Mouse (Mus musculus) CH12.LX (cell line): Measurements from ENCODE around the gene Hipk2. TPM values are rescaled to one million over a fixed set of nuclear protein-coding genes. Genes with fewer than 3 reads are reported as not detected.

Experiments used
- DNase-seq: peaks from one replicate; pipeline ENCODE4 v3.0.0-alpha.2; 2013; ENCODE audit errors: extremely low read depth
- H3K27ac ChIP-seq: 2 replicates; pipeline ENCODE4 v1.5.1; 2012; ENCODE audit warnings: low read depth, mild to moderate bottlenecking, control low read depth, moderate library complexity; ENCODE audit not compliant: insufficient read depth
- H3K27me3 ChIP-seq: replicated peaks from 2 replicates; pipeline ENCODE3; 2012; ENCODE audit warnings: inconsistent platforms
- H3K36me3 ChIP-seq, 2 experiments: replicated peaks in 1 of 2; 2 replicates each; pipeline versions ENCODE3 to v1.6.1; 2012; ENCODE audit warnings: inconsistent platforms in 1 of 2, low read length in 1 of 2, mild to moderate bottlenecking in 1 of 2, mixed read lengths in 1 of 2, moderate library complexity in 1 of 2; ENCODE audit not compliant: control insufficient read depth in 1 of 2, insufficient read depth in 1 of 2
- H3K4me1 ChIP-seq, 2 experiments: 2 replicates each; pipeline ENCODE4 v1.6.1; 2012; ENCODE audit warnings: inconsistent platforms in 1 of 2, moderate library complexity in 1 of 2; ENCODE audit not compliant: insufficient read depth in 2 of 2, control insufficient read depth in 1 of 2
- H3K4me2 ChIP-seq: 2 replicates; pipeline ENCODE4 v1.6.1; 2012; ENCODE audit warnings: low read depth, mild to moderate bottlenecking, control low read depth; ENCODE audit not compliant: poor library complexity, insufficient read depth, severe bottlenecking
- H3K4me3 ChIP-seq, 3 experiments: fragments of 150-350 bp in 1 of 3; sonication (generic) in 1 of 3; replicated peaks in 1 of 3; 2 replicates each; pipeline versions ENCODE3 to v1.5.1; 2011 to 2012; ENCODE audit warnings: low read depth in 2 of 3, low read length in 2 of 3, mild to moderate bottlenecking in 2 of 3, moderate library complexity in 2 of 3, control low read depth in 1 of 3, improper control_type of control experiment in 1 of 3, inconsistent platforms in 1 of 3, mixed read lengths in 1 of 3; ENCODE audit not compliant: poor library complexity in 1 of 3
- H3K79me2 ChIP-seq: replicated peaks from 2 replicates; pipeline ENCODE4 v1.6.1; 2012; ENCODE audit warnings: mild to moderate bottlenecking, moderate library complexity; ENCODE audit not compliant: control insufficient read depth, poor library complexity, insufficient read depth, severe bottlenecking; ENCODE audit errors: extremely low read depth
- H3K9ac ChIP-seq: 2 replicates; pipeline ENCODE4 v1.6.1; 2012; ENCODE audit warnings: low read depth, mild to moderate bottlenecking, control low read depth, moderate library complexity; ENCODE audit not compliant: insufficient read depth
- H3K9me3 ChIP-seq: replicated peaks from 2 replicates; pipeline ENCODE3; 2012; ENCODE audit warnings: low read length, inconsistent platforms, mixed read lengths
- BHLHE40 ChIP-seq: IDR thresholded peaks from 2 replicates; pipeline ENCODE4 v1.6.1; 2011; ENCODE audit warnings: mild to moderate bottlenecking, low read depth, low read length, improper control_type of control experiment
- CHD1 ChIP-seq: IDR thresholded peaks from 2 replicates; pipeline ENCODE4 v1.6.1; 2012; ENCODE audit warnings: low read depth, low read length, improper control_type of control experiment, inconsistent platforms
- CHD2 ChIP-seq: IDR thresholded peaks from 2 replicates; pipeline ENCODE4 v1.6.1; 2011; ENCODE audit warnings: low read length, improper control_type of control experiment
- EP300 ChIP-seq: IDR thresholded peaks from 2 replicates; pipeline ENCODE4 v1.6.1; 2011; ENCODE audit warnings: low read length, improper control_type of control experiment
- ETS1 ChIP-seq: conservative IDR thresholded peaks from 2 replicates; pipeline ENCODE4 v1.6.1; 2012; ENCODE audit warnings: low read depth, mild to moderate bottlenecking, inconsistent platforms, low read length, improper control_type of control experiment, moderate library complexity
- JUN ChIP-seq: IDR thresholded peaks from 2 replicates; pipeline ENCODE4 v1.6.1; 2011; ENCODE audit warnings: low read depth, mild to moderate bottlenecking, low read length, improper control_type of control experiment, moderate library complexity; ENCODE audit not compliant: insufficient read depth
- JUND ChIP-seq: conservative IDR thresholded peaks from 2 replicates; pipeline ENCODE4 v1.6.1; 2011; ENCODE audit warnings: low read depth, low read length, improper control_type of control experiment
- MAFK ChIP-seq: IDR thresholded peaks from 2 replicates; pipeline ENCODE4 v1.6.1; 2011; ENCODE audit warnings: low read length, improper control_type of control experiment; ENCODE audit not compliant: insufficient replicate concordance
- MAZ ChIP-seq: IDR thresholded peaks from 2 replicates; pipeline ENCODE4 v1.6.1; 2012; ENCODE audit warnings: low read depth, mild to moderate bottlenecking, inconsistent platforms, low read length, improper control_type of control experiment, moderate library complexity
- MXI1 ChIP-seq: IDR thresholded peaks from 2 replicates; pipeline ENCODE4 v1.6.1; 2011; ENCODE audit warnings: mild to moderate bottlenecking, low read depth, low read length, improper control_type of control experiment
- MYC ChIP-seq: IDR thresholded peaks from 2 replicates; pipeline ENCODE4 v1.6.1; 2011; ENCODE audit warnings: low read depth, mild to moderate bottlenecking, improper control_type of control experiment, low read length
- NELFE ChIP-seq: IDR thresholded peaks from 2 replicates; pipeline ENCODE4 v1.6.1; 2011; ENCODE audit warnings: low read depth, low read length, improper control_type of control experiment
- NRF1 ChIP-seq: IDR thresholded peaks from 2 replicates; pipeline ENCODE4 v1.6.1; 2014; ENCODE audit warnings: low read depth, mild to moderate bottlenecking, inconsistent platforms, low read length, improper control_type of control experiment, moderate library complexity
- PAX5 ChIP-seq: IDR thresholded peaks from 2 replicates; pipeline ENCODE4 v1.6.1; 2012; ENCODE audit warnings: low read length, inconsistent platforms, mixed read lengths
- POLR2A ChIP-seq: IDR thresholded peaks from 2 replicates; pipeline ENCODE4 v1.6.1; 2011; ENCODE audit warnings: low read depth, mild to moderate bottlenecking, improper control_type of control experiment, low read length
- POLR2AphosphoS2 ChIP-seq: IDR thresholded peaks from 2 replicates; pipeline ENCODE4 v1.6.1; 2011; ENCODE audit warnings: low read depth, low read length, improper control_type of control experiment
- RAD21 ChIP-seq: IDR thresholded peaks from 2 replicates; pipeline ENCODE4 v1.6.1; 2011; ENCODE audit warnings: low read depth, mild to moderate bottlenecking, low read length, improper control_type of control experiment, moderate library complexity
- RCOR1 ChIP-seq: conservative IDR thresholded peaks from 2 replicates; pipeline ENCODE4 v1.6.1; 2012; ENCODE audit warnings: low read depth, mild to moderate bottlenecking, inconsistent platforms, low read length, improper control_type of control experiment
- SIN3A ChIP-seq: IDR thresholded peaks from 2 replicates; pipeline ENCODE4 v1.6.1; 2012; ENCODE audit warnings: low read length, improper control_type of control experiment, inconsistent platforms
- SMC3 ChIP-seq: IDR thresholded peaks from 2 replicates; pipeline ENCODE4 v1.6.1; 2011; ENCODE audit warnings: low read depth, low read length, improper control_type of control experiment
- TBP ChIP-seq: conservative IDR thresholded peaks from 2 replicates; pipeline ENCODE4 v1.6.1; 2011; ENCODE audit warnings: low read depth, low read length, improper control_type of control experiment
- UBTF ChIP-seq: IDR thresholded peaks from 2 replicates; pipeline ENCODE4 v1.6.1; 2012; ENCODE audit warnings: low read depth, mild to moderate bottlenecking, inconsistent platforms, low read length, improper control_type of control experiment, moderate library complexity
- USF1 ChIP-seq: IDR thresholded peaks from 2 replicates; pipeline ENCODE4 v1.6.1; 2014; ENCODE audit warnings: low read depth, mild to moderate bottlenecking, inconsistent platforms, low read length, improper control_type of control experiment
- USF2 ChIP-seq: conservative IDR thresholded peaks from 2 replicates; pipeline ENCODE4 v1.6.1; 2011; ENCODE audit warnings: low read depth, low read length, improper control_type of control experiment
- ZC3H11A ChIP-seq: IDR thresholded peaks from 2 replicates; pipeline ENCODE4 v1.6.1; 2012; ENCODE audit warnings: low read depth, mild to moderate bottlenecking, inconsistent platforms, low read length, improper control_type of control experiment
- ZKSCAN1 ChIP-seq: IDR thresholded peaks from 2 replicates; pipeline ENCODE4 v1.6.1; 2012; ENCODE audit warnings: low read depth, inconsistent platforms, low read length, improper control_type of control experiment, borderline replicate concordance
- ZNF384 ChIP-seq: IDR thresholded peaks from 2 replicates; pipeline ENCODE4 v1.6.1; 2012; ENCODE audit warnings: low read depth, low read length, improper control_type of control experiment, inconsistent platforms
- dilution Hi-C: fragments of 300-500 bp; cut with MboI; formaldehyde crosslinking; loops from 2 replicates; pipeline ENCODE4 v1.14.3; 2020; ENCODE audit warnings: low sequenced_read_pairs; ENCODE audit not compliant: extremely low pct_unique_long_range_greater_than_20kb, extremely low pct_ligation_motif_present
- in situ Hi-C: fragments of 300-500 bp; cut with MboI; formaldehyde crosslinking; loops from 3 replicates; pipeline ENCODE4 v1.14.3; 2019; ENCODE audit warnings: low sequenced_read_pairs, low pct_ligation_motif_present, low pct_unique_long_range_greater_than_20kb, mixed read lengths
- polyA plus RNA-seq: library from polyadenylated mRNA; unstranded; fragments of >175 nt; gene quantifications from 2 replicates; pipeline ENCODE4 v1.2.1, GENCODE M21; 2012; ENCODE audit warnings: low read depth; ENCODE audit not compliant: insufficient read length
- total RNA-seq, 2 experiments: library from RNA; depleted of rRNA; stranded (reverse); fragments of 300-350 nt in 1 of 2; fragments of >200 nt in 1 of 2; gene quantifications; 2 replicates each; pipeline ENCODE4 v1.2.3; 2012 to 2014

Hipk2 gene
- total and polyA plus RNA-seq, 3 experiments, result 1.6 to 5.3 (median 2.6) TPM

- TF ChIP-seq MXI1, result no peak
- TF ChIP-seq EP300, result no peak
- no peak for TF ChIP-seq MAZ
- no peak for TF ChIP-seq SMC3
- TF ChIP-seq TBP, result no peak
- TF ChIP-seq RCOR1, result no peak
- no peak for TF ChIP-seq PAX5
- TF ChIP-seq NELFE, result no peak
- no peak for TF ChIP-seq ETS1
- no peak for TF ChIP-seq BHLHE40
- no peak for TF ChIP-seq JUN
- no peak for TF ChIP-seq JUND
- TF ChIP-seq USF2, result no peak
- TF ChIP-seq MYC, result no peak
- TF ChIP-seq ZC3H11A, result no peak
- TF ChIP-seq CHD1, result no peak
- no peak for TF ChIP-seq SIN3A
- no peak for TF ChIP-seq ZKSCAN1
- no peak for TF ChIP-seq NRF1
- Histone ChIP-seq H3K4me3 (no peak overlapping the region), H3K79me2 (no peaks in the 10 kb centered on the region), H3K4me1 (peaks cover 0 to 5% of the 10 kb centered on the region in 2 experiments; a peak in 1 of 4 replicates), H3K36me3 (no peaks in the 10 kb centered on the region), H3K4me2 (no peak overlapping the region), H3K27me3 (no peaks in the 10 kb centered on the region), H3K9me3 (no peaks in the 10 kb centered on the region), H3K27ac (no peak overlapping the region), H3K9ac (no peak overlapping the region)
- DNase-seq, result no peak
- dilution Hi-C loops, result no loop called here
- in situ Hi-C loops, result no loop called here
These were observed 40.6 kb upstream of the Hipk2 start for GRCm38 (mm10) chr6:38916571-38916970.

GRCm38 (mm10) chr6:38915776-38916175, 39.8 kb upstream of the Hipk2 start:
- Histone ChIP-seq H3K27me3 (no peaks in the 10 kb centered on the region), H3K9me3 (no peaks in the 10 kb centered on the region), H3K27ac (no peak overlapping the region), H3K9ac (no peak overlapping the region), H3K4me3 (no peak overlapping the region), H3K4me2 (no peak overlapping the region), H3K36me3 (no peaks in the 10 kb centered on the region), H3K4me1 (peaks cover 0 to 5% of the 10 kb centered on the region in 2 experiments; a peak in 1 of 4 replicates), H3K79me2 (no peaks in the 10 kb centered on the region)
- DNase-seq, result no peak
- no peak for TF ChIP-seq MAZ
- no peak for TF ChIP-seq UBTF
- TF ChIP-seq ZKSCAN1, result no peak
- TF ChIP-seq PAX5, result no peak
- TF ChIP-seq MYC, result no peak
- no peak for TF ChIP-seq TBP
- no peak for TF ChIP-seq ZNF384
- TF ChIP-seq RAD21, result no peak
- no peak for TF ChIP-seq MAFK
- TF ChIP-seq POLR2AphosphoS2, result no peak
- TF ChIP-seq SMC3, result no peak
- no peak for TF ChIP-seq ETS1
- no peak for TF ChIP-seq CHD2
- no peak for TF ChIP-seq USF1
- TF ChIP-seq POLR2A, result no peak
- TF ChIP-seq NRF1, result no peak
- TF ChIP-seq USF2, result no peak
- in situ Hi-C loops, result no loop called here
- dilution Hi-C loops, result no loop called here
